Mouse (Mus musculus) limb, embryonic 11.5 days (tissue): ENCODE data around the gene Hpcal4. TPM values are rescaled to one million over a fixed set of nuclear protein-coding genes. Genes with fewer than 3 reads are reported as not detected.

ENCODE experiments used
- ATAC-seq: fragments of 200-750 bp; cut with Nextera tagmentation; 2 replicates; pipeline ENCODE4 v1.8.0; 2017; ENCODE audit warnings: low read depth; ENCODE audit not compliant: insufficient number of reproducible peaks, low FRiP score, low TSS enrichment
- DNase-seq: peaks from one replicate; pipeline ENCODE4 v3.0.0-alpha.2; 2015; ENCODE audit warnings: low spot score
- H3K27ac ChIP-seq: fragments of 300-500 bp; sonication (generic); replicated peaks from 2 replicates; pipeline ENCODE4 v1.5.1; 2014; ENCODE audit warnings: low read depth, mild to moderate bottlenecking, low read length
- H3K27me3 ChIP-seq: fragments of 300-500 bp; sonication (generic); 2 replicates; pipeline ENCODE4 v1.6.1; 2014; ENCODE audit warnings: mild to moderate bottlenecking, low read length, mixed read lengths; ENCODE audit not compliant: control insufficient read depth, insufficient read depth
- H3K36me3 ChIP-seq: fragments of 300-500 bp; sonication (generic); 2 replicates; pipeline ENCODE4 v1.6.1; 2014; ENCODE audit warnings: mild to moderate bottlenecking, low read length, moderate library complexity, mixed read lengths; ENCODE audit not compliant: control insufficient read depth, insufficient read depth
- H3K4me1 ChIP-seq: fragments of 300-500 bp; sonication (generic); 2 replicates; pipeline ENCODE4 v1.6.1; 2014; ENCODE audit warnings: low read length, mixed read lengths; ENCODE audit not compliant: control insufficient read depth, insufficient read depth
- H3K4me2 ChIP-seq: fragments of 300-500 bp; sonication (generic); 2 replicates; pipeline ENCODE4 v1.6.1; 2014; ENCODE audit warnings: low read depth, mild to moderate bottlenecking, moderate library complexity; ENCODE audit not compliant: severe bottlenecking
- H3K4me3 ChIP-seq: fragments of 300-500 bp; sonication (generic); 2 replicates; pipeline ENCODE4 v1.5.1; 2014; ENCODE audit warnings: low read depth, low read length
- H3K9ac ChIP-seq: fragments of 300-500 bp; sonication (generic); 2 replicates; pipeline ENCODE4 v1.6.1; 2014; ENCODE audit warnings: mild to moderate bottlenecking, low read length
- H3K9me3 ChIP-seq: fragments of 300-500 bp; sonication (generic); 2 replicates; pipeline ENCODE4 v1.6.1; 2016; ENCODE audit warnings: low read length; ENCODE audit not compliant: control insufficient read depth
- WGBS: fragments of 180-500 bp; shearing (Covaris S2); extraction: QIAGEN DNeasy Blood & Tissue Kit; methylation state at CpG from one replicate; pipeline ENCODE4 v1.1.7; 2014; 5-methylcytosine and 5-hydroxymethylcytosine counted together
- polyA plus RNA-seq: library from polyadenylated mRNA; unstranded; fragments of >200 nt; fragmentation: Nextera tagmentation; extraction: Ambion mirVana; gene quantifications from 2 replicates; pipeline ENCODE4 v1.2.1, GENCODE M21; 2014

The Hpcal4 gene
- 0.17 and 1.7 TPM in 2 replicates for polyA plus RNA-seq

DNA sequence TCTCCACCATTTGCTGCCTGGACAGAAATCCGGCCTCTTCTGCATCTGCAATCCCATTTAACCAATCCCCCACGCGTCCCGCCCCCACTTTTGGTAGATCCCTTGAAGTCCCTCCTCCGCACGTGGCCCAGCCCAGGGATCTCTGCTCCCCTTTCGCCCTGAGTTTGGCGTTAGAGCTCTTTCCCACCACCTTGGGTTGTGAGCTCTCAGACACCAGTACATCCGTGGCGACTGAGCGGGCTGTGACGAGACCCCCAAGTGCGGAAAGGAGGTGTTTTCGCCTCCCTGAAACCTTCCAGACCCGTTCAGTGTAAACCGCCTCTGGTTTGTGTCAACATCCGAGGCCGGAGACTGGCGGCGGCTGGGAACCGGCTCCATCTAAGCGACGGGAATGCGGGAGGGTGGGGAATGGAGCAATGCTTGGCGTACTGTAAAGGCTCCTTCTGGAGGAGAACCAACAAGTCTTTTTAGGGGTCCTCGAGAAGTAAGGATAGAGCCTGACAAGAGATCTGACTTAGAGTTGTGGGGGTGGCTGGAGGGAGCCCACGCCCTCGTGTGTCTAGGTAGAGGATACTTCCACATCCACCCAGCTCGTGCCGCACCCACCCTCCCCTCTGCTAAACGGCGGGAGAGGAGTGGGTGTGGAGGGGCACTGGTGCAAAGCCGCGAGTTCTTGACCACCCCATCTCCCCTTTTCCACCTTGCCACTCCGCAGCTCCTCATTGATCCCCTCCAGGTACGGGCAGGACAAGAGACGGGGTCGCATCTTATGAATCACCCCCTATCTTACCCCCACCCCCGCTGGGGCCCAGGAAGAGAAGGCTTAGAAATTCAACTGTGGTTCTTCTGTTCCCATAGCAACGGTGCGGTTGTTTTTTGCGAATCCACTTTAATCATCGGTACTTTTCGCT is at the start of gene Hpcal4:
TSS of gene Hpcal4 (plus strand) at position 900 of the 911 bp plus-strand sequence.
- Histone ChIP-seq H3K36me3 (no peaks in the 10 kb centered on the region), H3K9ac (peak within 1 kb of the TSS; percentile 48), H3K4me3 (peak within 1 kb of the TSS; percentile 40), H3K9me3 (no peaks in the 10 kb centered on the region), H3K4me2 (peak within 1 kb of the TSS; percentile 74), H3K27ac (no peak within 1 kb of the TSS), H3K27me3 (peaks cover 37% of the 10 kb centered on the region), H3K4me1 (0 out of 2 replicates have a peak, but pooled peaks cover 6% of the 10 kb centered on the region)
- DNase-seq (peak; percentile 68), ATAC-seq (peak; percentile 40)
- under 1% methylated on average over 44 of the region's 44 CpGs for WGBS

DNA sequence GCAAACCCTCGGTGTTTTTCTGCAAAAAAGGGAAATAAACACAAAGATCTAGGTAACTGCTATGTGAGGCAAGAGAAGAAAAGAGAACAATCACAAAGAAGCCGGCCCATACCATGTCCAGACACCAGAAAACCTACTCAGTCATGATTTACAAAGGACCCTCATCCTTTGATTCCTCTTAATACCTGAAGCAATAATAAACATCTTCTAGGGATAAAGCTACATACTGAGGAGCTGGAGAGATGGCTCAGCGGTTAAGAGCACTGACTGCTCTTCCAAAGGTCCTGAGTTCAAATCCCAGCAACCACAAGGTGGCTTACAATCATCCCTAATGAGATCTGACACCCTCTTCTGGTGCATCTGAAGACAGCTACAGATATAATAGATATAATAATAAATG is 45.5 kb upstream of the Hpcal4 start:
- WGBS: 91% methylated on average over 3 of the region's 3 CpGs
- DNase-seq (no peak), ATAC-seq (no peak)
- H3K4me3 ChIP-seq: no peak overlapping the region
- peaks cover 13% of the 10 kb centered on the region for H3K36me3 ChIP-seq
- H3K9me3 ChIP-seq: no peaks in the 10 kb centered on the region
- H3K4me2 ChIP-seq: no peak overlapping the region
- H3K27ac ChIP-seq: no peak overlapping the region
- peaks cover 9% of the 10 kb centered on the region for H3K4me1 ChIP-seq
- no peaks in the 10 kb centered on the region for H3K27me3 ChIP-seq
- no peak overlapping the region for H3K9ac ChIP-seq

DNA sequence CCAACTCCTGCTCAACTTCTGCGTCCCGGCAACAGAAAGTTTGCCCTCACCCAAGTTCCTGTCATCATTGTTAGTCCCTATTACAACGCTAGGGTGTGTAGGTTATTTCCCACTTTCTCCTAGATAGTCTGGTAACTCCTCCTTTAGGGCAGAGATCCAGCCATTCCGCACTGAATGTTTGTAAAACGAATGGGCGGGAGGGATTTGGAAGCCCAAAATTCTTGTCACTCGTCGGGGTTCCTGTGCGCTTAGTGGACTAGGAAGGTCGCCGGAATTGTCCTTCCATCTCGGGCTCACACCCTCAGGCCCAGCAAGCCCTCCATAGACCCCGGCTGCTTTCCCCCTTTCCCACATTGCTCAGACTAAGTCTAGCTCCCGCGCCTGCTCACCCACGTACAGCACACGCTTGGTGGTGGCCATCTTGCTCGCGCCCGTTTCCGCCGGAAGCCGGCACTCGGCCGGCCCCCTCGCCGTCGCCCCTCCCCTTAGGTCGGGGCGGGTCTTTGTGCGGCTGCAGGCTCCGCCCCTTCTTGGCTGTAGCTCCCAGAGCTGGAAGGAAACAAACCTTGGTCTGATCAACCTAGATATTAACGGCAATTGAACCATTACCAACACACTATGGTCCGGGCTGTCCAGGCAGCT is 43.4 kb upstream of the Hpcal4 start, which contains the start of gene Ppie:
TSS of gene Ppie (minus strand) at position 439 of the 642 bp plus-strand sequence.
- Histone ChIP-seq H3K36me3 (peaks cover 3% of the 10 kb centered on the region), H3K9me3 (no peaks in the 10 kb centered on the region), H3K4me1 (peaks cover 9% of the 10 kb centered on the region), H3K27ac (peak within 1 kb of the TSS; percentile 86), H3K9ac (peak within 1 kb of the TSS; percentile 76), H3K4me2 (peak within 1 kb of the TSS; percentile 81), H3K27me3 (no peaks in the 10 kb centered on the region), H3K4me3 (peak within 1 kb of the TSS; percentile 84)
- DNase-seq (peak; percentile 93), ATAC-seq (peak; percentile 94)
- WGBS: under 1% methylated on average over 34 of the region's 34 CpGs

DNA sequence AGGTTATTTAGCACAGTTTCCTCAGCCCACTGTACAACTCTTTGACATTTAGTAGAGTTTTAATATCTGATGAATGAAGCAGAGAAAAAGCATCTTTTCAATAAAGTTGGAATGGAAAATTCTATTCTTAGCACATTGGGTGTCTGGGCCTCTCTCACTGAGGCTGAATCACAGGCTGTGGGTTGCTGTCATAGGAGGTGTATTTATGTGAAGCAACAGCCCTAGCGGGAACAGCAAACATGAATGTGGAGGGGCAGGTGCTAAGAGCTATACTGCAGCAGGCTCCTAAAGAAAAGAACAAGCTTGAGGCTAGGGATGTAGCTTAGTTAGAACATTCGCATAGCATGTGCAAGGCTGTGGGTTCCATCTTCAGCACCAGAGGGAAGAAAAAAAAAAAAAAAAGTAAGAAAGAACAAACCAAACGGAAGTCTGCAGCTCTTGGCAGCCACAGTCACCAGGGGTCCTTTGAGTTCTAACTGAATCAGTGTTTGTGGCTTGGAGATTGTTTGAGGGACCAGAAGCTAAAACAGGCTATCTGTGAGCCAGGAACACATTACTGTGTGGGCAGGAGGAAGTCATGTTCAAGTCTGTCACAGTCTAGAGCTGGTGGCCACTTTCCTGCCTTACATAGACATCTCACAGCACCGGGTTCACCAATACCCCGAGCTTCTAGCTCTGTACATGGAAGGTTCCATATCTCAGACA is 35.4 kb upstream of the Hpcal4 start:
- H3K27me3 ChIP-seq: no peaks in the 10 kb centered on the region
- no peaks in the 10 kb centered on the region for H3K4me1 ChIP-seq
- H3K4me2 ChIP-seq: no peak overlapping the region
- no peaks in the 10 kb centered on the region for H3K36me3 ChIP-seq
- no peak overlapping the region for H3K4me3 ChIP-seq
- DNase-seq: no peak
- no peaks in the 10 kb centered on the region for H3K9me3 ChIP-seq
- no peak for ATAC-seq
- H3K9ac ChIP-seq: no peak overlapping the region
- 80% methylated on average over 5 of the region's 5 CpGs for WGBS
- H3K27ac ChIP-seq: no peak overlapping the region

DNA sequence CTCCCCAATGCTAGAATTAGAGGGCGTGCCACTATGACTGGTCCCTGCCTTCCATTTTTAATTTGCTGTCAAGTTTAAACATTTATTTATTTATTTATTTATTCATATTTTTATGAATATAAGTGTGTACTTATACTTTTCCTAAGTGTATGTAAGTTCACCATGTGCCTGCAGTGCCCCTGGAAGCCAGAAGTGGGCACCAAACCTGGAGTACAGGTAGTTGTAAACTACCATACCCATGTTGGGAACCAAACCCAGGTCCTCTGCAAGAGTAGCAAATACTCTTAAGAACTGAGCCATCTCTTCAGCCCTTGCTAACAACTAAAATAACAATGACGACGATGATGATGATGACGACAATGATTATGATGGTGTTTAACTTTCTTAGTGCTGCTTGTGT is 31.0 kb upstream of the Hpcal4 start:
- Histone ChIP-seq H3K4me2 (no peak overlapping the region), H3K36me3 (no peaks in the 10 kb centered on the region), H3K27me3 (no peaks in the 10 kb centered on the region), H3K9me3 (no peaks in the 10 kb centered on the region), H3K27ac (no peak overlapping the region), H3K9ac (no peak overlapping the region), H3K4me3 (no peak overlapping the region), H3K4me1 (no peaks in the 10 kb centered on the region)
- ATAC-seq: no peak
- DNase-seq: no peak
- 74% methylated on average over 4 of the region's 4 CpGs for WGBS

DNA sequence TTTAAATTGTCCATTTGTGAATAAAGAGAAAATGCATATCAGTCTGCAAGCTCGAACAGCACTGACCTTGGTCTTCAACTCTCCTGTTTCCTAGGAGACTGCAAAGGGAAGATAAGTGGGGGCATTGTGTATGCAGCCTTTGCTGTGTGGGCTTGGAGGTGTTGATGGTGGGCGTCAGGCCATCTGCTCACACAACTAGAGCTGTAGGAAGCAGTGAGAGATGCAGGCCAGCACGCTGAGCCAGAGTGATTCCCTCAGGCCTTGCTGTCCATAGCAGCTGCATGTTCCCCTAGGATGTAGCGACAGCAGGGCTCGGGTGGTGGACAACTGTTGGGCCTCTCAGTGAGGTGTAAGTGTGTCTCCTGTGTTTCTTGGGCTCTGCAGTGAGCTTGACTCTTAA is 30.1 kb upstream of the Hpcal4 start:
- H3K9me3 ChIP-seq: no peaks in the 10 kb centered on the region
- H3K4me3 ChIP-seq: no peak overlapping the region
- no peak for ATAC-seq
- no peak for DNase-seq
- H3K9ac ChIP-seq: no peak overlapping the region
- H3K27me3 ChIP-seq: no peaks in the 10 kb centered on the region
- no peak overlapping the region for H3K27ac ChIP-seq
- 59% methylated on average over 5 of the region's 5 CpGs for WGBS
- no peak overlapping the region for H3K4me2 ChIP-seq
- no peaks in the 10 kb centered on the region for H3K4me1 ChIP-seq
- H3K36me3 ChIP-seq: no peaks in the 10 kb centered on the region

DNA sequence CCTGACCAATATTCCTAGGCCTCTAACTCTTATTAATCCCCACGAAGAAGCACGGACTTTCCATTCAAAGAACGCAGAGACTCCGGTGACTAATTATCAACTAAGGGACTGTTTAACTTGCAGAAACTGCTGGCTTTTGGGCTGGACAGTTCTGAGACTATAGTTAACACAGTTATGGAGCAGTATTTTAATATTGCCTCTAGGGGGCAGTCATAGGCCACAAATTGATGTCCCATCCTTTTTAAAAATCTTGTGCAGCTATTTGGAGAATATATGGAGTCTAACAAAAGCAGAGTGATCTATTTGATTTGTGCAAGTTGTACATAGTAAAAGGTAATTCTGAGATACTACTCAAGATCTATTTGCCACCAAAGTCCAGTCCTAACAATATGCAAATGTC is 28.0 kb upstream of the Hpcal4 start:
- WGBS: 26% methylated on average over 4 of the region's 4 CpGs
- H3K27ac ChIP-seq: no peak overlapping the region
- DNase-seq (peak; percentile 24), ATAC-seq (no peak)
- no peaks in the 10 kb centered on the region for H3K36me3 ChIP-seq
- no peaks in the 10 kb centered on the region for H3K9me3 ChIP-seq
- no peak overlapping the region for H3K4me3 ChIP-seq
- H3K27me3 ChIP-seq: no peaks in the 10 kb centered on the region
- H3K4me1 ChIP-seq: no peaks in the 10 kb centered on the region
- H3K4me2 ChIP-seq: no peak overlapping the region
- no peak overlapping the region for H3K9ac ChIP-seq

DNA sequence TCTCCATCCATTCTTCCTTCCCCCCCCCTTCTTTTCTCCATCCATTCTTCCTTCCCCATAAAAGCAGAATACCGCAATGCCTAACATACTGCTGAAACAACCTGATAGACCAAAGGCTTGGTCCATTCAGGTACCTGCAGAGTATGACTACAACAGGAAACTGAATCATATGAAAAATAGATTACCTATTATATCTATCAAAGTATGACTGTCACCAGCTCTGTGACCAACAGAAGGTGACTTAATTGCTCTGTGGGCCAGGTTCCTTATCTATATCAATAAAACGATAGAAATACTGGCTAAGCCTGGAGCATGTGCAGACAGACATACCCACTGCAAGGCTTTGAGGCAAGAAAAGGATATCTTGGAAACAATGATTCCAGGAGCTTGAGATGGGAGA is 27.6 kb upstream of the Hpcal4 start:
- Histone ChIP-seq H3K9ac (no peak overlapping the region), H3K9me3 (no peaks in the 10 kb centered on the region), H3K4me2 (no peak overlapping the region), H3K27me3 (no peaks in the 10 kb centered on the region), H3K27ac (no peak overlapping the region), H3K4me1 (no peaks in the 10 kb centered on the region), H3K4me3 (no peak overlapping the region), H3K36me3 (no peaks in the 10 kb centered on the region)
- DNase-seq: no peak
- ATAC-seq: no peak
- WGBS: 69% methylated on average over 2 of the region's 2 CpGs
